Mouse (Mus musculus): ENCODE results near the gene Klhl8. TPM values are rescaled to one million over a fixed set of nuclear protein-coding genes. Genes with fewer than 3 reads are reported as not detected.
A peak's percentile ranks its signal among the peaks of the same experiment; 100 is the strongest.

Klhl8 gene
- polyA plus RNA-seq, 1 experiment, result not detected

- Histone ChIP-seq H3K4me3 (replicated peaks) (no peak overlapping the region), H3K9me3 (no peaks in the 10 kb centered on the region), H3K36me3 (replicated peaks; ENCODE audit: low read length) (no peaks in the 10 kb centered on the region), H3K27me3 (replicated peaks) (peaks cover 2% of the 10 kb centered on the region), H3K4me1 (peaks cover 8% of the 10 kb centered on the region)
- TF ChIP-seq GATA1 (IDR thresholded peaks at IDR 0.05; ENCODE audit: borderline replicate concordance, low read length) (no peak), FLI1 (IDR thresholded peaks at IDR 0.05; ENCODE audit: low read length) (no peak)
Observed at GRCm38 (mm10) chr5:103930511-103930910, 19.5 kb upstream of the Klhl8 start.

- Histone ChIP-seq H3K36me3 (replicated peaks; ENCODE audit: low read length) (no peaks in the 10 kb centered on the region), H3K27me3 (replicated peaks) (peaks cover 4% of the 10 kb centered on the region), H3K4me1 (peaks cover 8% of the 10 kb centered on the region), H3K9me3 (no peaks in the 10 kb centered on the region), H3K4me3 (replicated peaks) (peak overlapping the region; percentile 92)
- TF ChIP-seq GATA1 (IDR thresholded peaks at IDR 0.05; ENCODE audit: borderline replicate concordance, low read length) (no peak), FLI1 (IDR thresholded peaks at IDR 0.05; ENCODE audit: low read length) (no peak)
Observed at GRCm38 (mm10) chr5:103928196-103928550, 17.1 kb upstream of the Klhl8 start.

GRCm38 (mm10) chr5:103927429-103928195 lies 16.6 kb upstream of the Klhl8 start:
- TF ChIP-seq FLI1 (IDR thresholded peaks at IDR 0.05; ENCODE audit: low read length) (no peak), GATA1 (IDR thresholded peaks at IDR 0.05; ENCODE audit: borderline replicate concordance, low read length) (no peak)
- Histone ChIP-seq H3K9me3 (no peaks in the 10 kb centered on the region), H3K4me1 (peaks cover 8% of the 10 kb centered on the region), H3K27me3 (replicated peaks) (peaks cover 6% of the 10 kb centered on the region), H3K4me3 (replicated peaks) (peak overlapping the region; percentile 92), H3K36me3 (replicated peaks; ENCODE audit: low read length) (no peaks in the 10 kb centered on the region)

- Histone ChIP-seq H3K9me3 (no peaks in the 10 kb centered on the region), H3K4me3 (replicated peaks) (no peak overlapping the region), H3K27me3 (replicated peaks) (peaks cover 6% of the 10 kb centered on the region), H3K4me1 (peaks cover 8% of the 10 kb centered on the region), H3K36me3 (replicated peaks; ENCODE audit: low read length) (no peaks in the 10 kb centered on the region)
- TF ChIP-seq GATA1 (IDR thresholded peaks at IDR 0.05; ENCODE audit: borderline replicate concordance, low read length), result no peak
- TF ChIP-seq FLI1 (IDR thresholded peaks at IDR 0.05; ENCODE audit: low read length), result no peak
Observed at GRCm38 (mm10) chr5:103926398-103926797, 15.3 kb upstream of the Klhl8 start.

- peaks cover 7% of the 10 kb centered on the region for H3K27me3 ChIP-seq (replicated peaks)
- H3K4me1 ChIP-seq, result peaks cover 14% of the 10 kb centered on the region
- no peak for TF ChIP-seq GATA1 (IDR thresholded peaks at IDR 0.05; ENCODE audit: borderline replicate concordance, low read length)
- TF ChIP-seq FLI1 (IDR thresholded peaks at IDR 0.05; ENCODE audit: low read length), result no peak
Observed at GRCm38 (mm10) chr5:103923755-103924154, 12.7 kb upstream of the Klhl8 start.

GRCm38 (mm10) chr5:103923101-103923500 lies 12.0 kb upstream of the Klhl8 start:
- Histone ChIP-seq H3K4me3 (replicated peaks) (no peak overlapping the region), H3K27me3 (replicated peaks) (peaks cover 7% of the 10 kb centered on the region), H3K4me1 (peaks cover 13% of the 10 kb centered on the region), H3K36me3 (replicated peaks; ENCODE audit: low read length) (no peaks in the 10 kb centered on the region), H3K9me3 (no peaks in the 10 kb centered on the region)
- TF ChIP-seq FLI1 (IDR thresholded peaks at IDR 0.05; ENCODE audit: low read length) (no peak), GATA1 (IDR thresholded peaks at IDR 0.05; ENCODE audit: borderline replicate concordance, low read length) (no peak)

More at GRCm38 (mm10) chr5:103923755-103924154, 12.7 kb upstream of the Klhl8 start:
- no peaks in the 10 kb centered on the region for H3K36me3 ChIP-seq (replicated peaks; ENCODE audit: low read length)
- no peaks in the 10 kb centered on the region for H3K9me3 ChIP-seq
- no peak overlapping the region for H3K4me3 ChIP-seq (replicated peaks)

- Histone ChIP-seq H3K4me1 (peaks cover 6% of the 10 kb centered on the region; the same call in 1 of the 2 replicates), H3K36me3 (replicated peaks; ENCODE audit: low read length) (no peaks in the 10 kb centered on the region), H3K9me3 (no peaks in the 10 kb centered on the region), H3K4me3 (replicated peaks) (no peak overlapping the region), H3K27me3 (replicated peaks) (peaks cover 10% of the 10 kb centered on the region)
- TF ChIP-seq FLI1 (IDR thresholded peaks at IDR 0.05; ENCODE audit: low read length) (no peak), GATA1 (IDR thresholded peaks at IDR 0.05; ENCODE audit: borderline replicate concordance, low read length) (no peak)
Observed at GRCm38 (mm10) chr5:103922436-103922835, 11.4 kb upstream of the Klhl8 start.

GRCm38 (mm10) chr5:103919497-103919896 lies 8.4 kb upstream of the Klhl8 start:
- H3K4me3 ChIP-seq (replicated peaks), result no peak overlapping the region
- H3K36me3 ChIP-seq (replicated peaks; ENCODE audit: low read length), result no peaks in the 10 kb centered on the region
- H3K9me3 ChIP-seq, result no peaks in the 10 kb centered on the region
- H3K4me1 ChIP-seq, result peaks cover 8% of the 10 kb centered on the region; the same call in 1 of the 2 replicates
- TF ChIP-seq FLI1 (IDR thresholded peaks at IDR 0.05; ENCODE audit: low read length) (no peak), GATA1 (IDR thresholded peaks at IDR 0.05; ENCODE audit: borderline replicate concordance, low read length) (no peak)
- peaks cover 11% of the 10 kb centered on the region for H3K27me3 ChIP-seq (replicated peaks)

- TF ChIP-seq FLI1 (IDR thresholded peaks at IDR 0.05; ENCODE audit: low read length) (no peak), GATA1 (IDR thresholded peaks at IDR 0.05; ENCODE audit: borderline replicate concordance, low read length) (no peak)
- Histone ChIP-seq H3K9me3 (no peaks in the 10 kb centered on the region), H3K27me3 (replicated peaks) (peaks cover 10% of the 10 kb centered on the region), H3K4me1 (peaks cover 15% of the 10 kb centered on the region; the same call in 1 of the 2 replicates), H3K36me3 (replicated peaks; ENCODE audit: low read length) (no peaks in the 10 kb centered on the region), H3K4me3 (replicated peaks) (no peak overlapping the region)
Observed at GRCm38 (mm10) chr5:103918233-103918632, 7.2 kb upstream of the Klhl8 start.

- Histone ChIP-seq H3K9me3 (no peaks in the 10 kb centered on the region), H3K36me3 (replicated peaks; ENCODE audit: low read length) (no peaks in the 10 kb centered on the region), H3K4me3 (replicated peaks) (peak overlapping the region; percentile 53), H3K27me3 (replicated peaks) (peaks cover 11% of the 10 kb centered on the region), H3K4me1 (peaks cover 18% of the 10 kb centered on the region; the same call in 1 of the 2 replicates)
- TF ChIP-seq GATA1 (IDR thresholded peaks at IDR 0.05; ENCODE audit: borderline replicate concordance, low read length), result no peak
Observed at GRCm38 (mm10) chr5:103917357-103917895, 6.4 kb upstream of the Klhl8 start.

All from megakaryocyte, embryonic 14.5 days (primary cell).